Mouse (Mus musculus): ENCODE data around the gene Peli1. TPM values are rescaled to one million over a fixed set of nuclear protein-coding genes. Genes with fewer than 3 reads are reported as not detected.

Peli1 gene
- total and polyA plus RNA-seq, 2 experiments from 2014 or later = 38.1 to 46.5 TPM

DNA sequence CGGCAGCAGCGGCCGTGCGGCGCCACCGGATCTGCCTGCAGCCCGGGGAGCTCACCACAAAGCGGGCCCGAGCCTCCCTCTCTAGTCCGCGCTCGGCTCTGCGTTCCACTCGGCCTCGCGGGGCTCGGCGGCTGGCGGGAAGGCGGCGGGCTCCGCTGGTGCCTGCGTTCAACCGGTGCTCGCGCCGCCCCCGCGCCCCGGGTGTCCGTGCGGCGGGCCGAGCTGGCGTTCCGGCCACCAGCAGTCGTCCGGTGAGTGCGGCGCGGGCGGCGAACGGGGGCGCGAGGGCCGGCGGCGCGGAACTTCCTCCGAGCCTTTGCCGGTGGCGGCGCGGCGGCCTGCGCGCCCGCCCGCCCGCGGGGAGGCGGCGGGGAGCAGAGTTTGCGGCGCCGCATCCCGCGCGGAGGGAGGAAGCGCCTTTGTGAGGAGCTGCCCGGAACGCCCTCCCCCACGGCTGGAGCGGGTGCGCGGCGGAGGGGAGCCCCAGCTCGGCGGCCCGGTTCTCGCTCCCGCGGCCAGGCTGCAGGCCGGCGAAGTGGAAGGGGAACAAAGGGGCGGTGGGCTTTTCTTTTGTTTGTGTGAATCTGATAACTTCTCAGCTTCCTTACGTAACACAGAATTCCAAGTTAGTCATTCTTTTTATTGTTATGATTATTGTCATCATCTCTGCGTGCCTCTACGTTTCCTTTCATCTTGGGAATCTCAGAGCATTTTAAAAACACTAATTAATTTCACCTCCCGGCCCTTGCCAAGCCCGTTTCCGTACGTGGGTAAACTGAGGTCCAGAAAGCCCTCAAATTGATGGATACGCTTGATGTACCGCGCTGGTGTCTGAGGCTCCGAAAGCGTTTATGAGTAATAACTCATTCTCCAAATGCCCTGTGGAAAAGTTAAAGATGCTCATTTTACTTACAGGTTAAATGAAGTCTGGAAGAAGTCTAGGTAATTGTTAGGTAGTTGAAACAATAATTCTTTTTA lies 626 bp downstream of the Peli1 start:
- H3K27ac ChIP-seq = peak overlapping the region; percentile 99
- under 1% methylated on average over 84 of the region's 99 CpGs for WGBS
- no peaks in the 10 kb centered on the region for H3K36me3 ChIP-seq (ENCODE audit: insufficient read depth, low read length)
- DNase-seq (ENCODE audit: low spot score) (peak; percentile 77), ATAC-seq (peak; percentile 43)
- H3K9ac ChIP-seq (replicated peaks; ENCODE audit: low read length) = peak overlapping the region; percentile 96
- peak overlapping the region; percentile 59 for H3K4me2 ChIP-seq (ENCODE audit: low read depth, low read length)
- no peak for TF ChIP-seq CTCF (IDR thresholded peaks at IDR 0.05; ENCODE audit: low read depth)
- peaks cover 6% of the 10 kb centered on the region; the same call in 1 of the 2 replicates for H3K4me1 ChIP-seq (ENCODE audit: insufficient read depth, low read length)
- no peaks in the 10 kb centered on the region for H3K27me3 ChIP-seq (ENCODE audit: insufficient read depth, low read length)
- H3K4me3 ChIP-seq (ENCODE audit: low read length) = peak overlapping the region; percentile 74
- no peaks in the 10 kb centered on the region for H3K9me3 ChIP-seq (ENCODE audit: low read length)

DNA sequence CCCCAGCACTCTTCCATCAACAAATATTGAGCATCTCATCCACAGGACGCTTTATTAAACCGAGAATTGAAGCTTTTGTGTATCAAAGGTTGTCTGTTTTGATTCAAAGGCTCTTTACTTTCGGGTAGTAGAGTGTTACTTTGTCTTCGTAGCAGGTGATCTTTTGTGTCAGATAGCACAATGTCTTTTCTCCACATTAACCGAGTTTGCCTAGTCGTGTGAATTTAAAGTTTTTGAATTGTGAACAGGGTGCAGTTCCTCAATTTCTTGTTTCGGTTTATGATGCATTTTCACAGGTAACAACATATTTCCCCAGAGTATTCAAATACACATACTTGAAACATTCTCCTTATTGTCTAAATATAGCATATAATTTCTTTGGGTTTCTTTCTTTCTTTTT lies 1.5 kb downstream of the Peli1 start:
- Histone ChIP-seq H3K36me3 (ENCODE audit: insufficient read depth, low read length) (no peaks in the 10 kb centered on the region), H3K27me3 (ENCODE audit: insufficient read depth, low read length) (no peaks in the 10 kb centered on the region), H3K4me3 (ENCODE audit: low read length) (peak overlapping the region; percentile 74), H3K4me1 (ENCODE audit: insufficient read depth, low read length) (peaks cover 6% of the 10 kb centered on the region; the same call in 1 of the 2 replicates), H3K9ac (replicated peaks; ENCODE audit: low read length) (peak overlapping the region; percentile 96; the same call in 1 of the 2 replicates), H3K4me2 (ENCODE audit: low read depth, low read length) (peak overlapping the region; percentile 59), H3K9me3 (ENCODE audit: low read length) (no peaks in the 10 kb centered on the region), H3K27ac (no peak overlapping the region)
- 5% methylated on average over 7 of the region's 7 CpGs for WGBS
- ATAC-seq (no peak), DNase-seq (ENCODE audit: low spot score) (no peak)
- no peak for TF ChIP-seq CTCF (IDR thresholded peaks at IDR 0.05; ENCODE audit: low read depth)

DNA sequence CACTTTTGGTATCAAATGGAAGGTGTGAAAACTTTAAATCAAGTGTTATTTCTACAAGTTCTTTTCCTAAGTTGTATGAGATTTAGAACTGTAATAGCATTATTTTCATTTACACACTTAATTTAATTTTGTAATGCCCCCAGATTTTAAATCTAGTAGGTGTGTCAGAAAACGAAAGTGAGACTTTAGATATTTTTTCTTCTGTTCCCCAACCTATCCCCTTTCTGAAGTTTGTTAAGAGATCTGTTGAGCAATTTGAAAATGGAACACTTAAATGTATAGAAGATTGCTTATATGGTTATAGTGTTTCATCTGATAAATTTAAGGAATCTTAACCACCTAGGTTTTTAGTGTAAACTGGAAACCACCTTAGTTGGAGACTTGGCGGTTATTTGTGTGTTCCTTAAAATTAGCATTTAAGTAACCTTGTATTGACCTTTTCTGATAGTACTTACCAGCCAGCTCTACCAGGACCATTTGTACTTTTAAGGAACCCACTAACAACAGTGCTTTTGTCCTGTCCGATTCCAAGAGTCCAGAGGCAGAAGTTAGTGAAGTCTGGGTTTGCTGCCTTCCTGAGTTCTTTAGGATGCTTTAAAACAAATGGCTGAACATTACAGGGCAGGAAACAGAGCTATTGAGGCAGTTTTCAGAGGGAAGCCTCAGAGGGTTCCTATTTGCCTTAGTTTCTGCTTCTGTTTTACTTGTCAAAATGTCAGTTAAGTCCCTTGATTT lies 2.2 kb downstream of the Peli1 start:
- H3K27me3 ChIP-seq (ENCODE audit: insufficient read depth, low read length) = no peaks in the 10 kb centered on the region
- no peak for ATAC-seq
- peak overlapping the region; percentile 30 for H3K4me3 ChIP-seq (ENCODE audit: low read length)
- peak overlapping the region; percentile 59 for H3K4me2 ChIP-seq (ENCODE audit: low read depth, low read length)
- peaks cover 6% of the 10 kb centered on the region; the same call in 1 of the 2 replicates for H3K4me1 ChIP-seq (ENCODE audit: insufficient read depth, low read length)
- H3K9me3 ChIP-seq (ENCODE audit: low read length) = no peaks in the 10 kb centered on the region
- TF ChIP-seq CTCF (IDR thresholded peaks at IDR 0.05; ENCODE audit: low read depth) = no peak
- DNase-seq (ENCODE audit: low spot score) = no peak
- WGBS = 36% methylated on average over 3 of the region's 3 CpGs
- no peak overlapping the region for H3K27ac ChIP-seq
- no peaks in the 10 kb centered on the region for H3K36me3 ChIP-seq (ENCODE audit: insufficient read depth, low read length)
- no peak overlapping the region for H3K9ac ChIP-seq (replicated peaks; ENCODE audit: low read length)

DNA sequence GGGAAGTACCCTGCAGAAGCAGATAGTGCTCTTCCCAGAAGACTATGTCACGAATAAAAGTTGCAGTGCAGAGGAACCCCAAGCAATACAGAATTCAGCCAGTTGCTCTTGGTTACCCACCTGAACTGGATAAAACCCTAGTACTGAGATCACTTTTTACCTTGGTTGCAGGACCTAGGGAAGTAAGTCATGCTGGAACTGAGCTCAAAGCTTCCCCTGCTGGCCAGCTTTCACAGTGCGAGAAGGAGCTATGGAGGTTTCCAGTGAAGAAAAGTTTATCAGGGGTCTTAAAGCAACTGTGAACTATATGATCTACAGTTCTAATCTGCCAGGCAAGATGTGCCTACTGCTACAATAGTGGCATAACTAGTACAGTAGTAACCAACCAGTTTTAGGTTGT lies 5.5 kb downstream of the Peli1 start:
- Histone ChIP-seq H3K4me1 (ENCODE audit: insufficient read depth, low read length) (peaks cover 4% of the 10 kb centered on the region; the same call in 1 of the 2 replicates), H3K4me2 (ENCODE audit: low read depth, low read length) (no peak overlapping the region), H3K9ac (replicated peaks; ENCODE audit: low read length) (no peak overlapping the region), H3K27me3 (ENCODE audit: insufficient read depth, low read length) (no peaks in the 10 kb centered on the region), H3K9me3 (ENCODE audit: low read length) (no peaks in the 10 kb centered on the region), H3K27ac (no peak overlapping the region), H3K4me3 (ENCODE audit: low read length) (no peak overlapping the region), H3K36me3 (ENCODE audit: insufficient read depth, low read length) (no peaks in the 10 kb centered on the region)
- 90% methylated on average over 2 of the region's 2 CpGs for WGBS
- ATAC-seq (no peak), DNase-seq (ENCODE audit: low spot score) (no peak)
- peak; percentile 38 for TF ChIP-seq CTCF (IDR thresholded peaks at IDR 0.05; ENCODE audit: low read depth)

DNA sequence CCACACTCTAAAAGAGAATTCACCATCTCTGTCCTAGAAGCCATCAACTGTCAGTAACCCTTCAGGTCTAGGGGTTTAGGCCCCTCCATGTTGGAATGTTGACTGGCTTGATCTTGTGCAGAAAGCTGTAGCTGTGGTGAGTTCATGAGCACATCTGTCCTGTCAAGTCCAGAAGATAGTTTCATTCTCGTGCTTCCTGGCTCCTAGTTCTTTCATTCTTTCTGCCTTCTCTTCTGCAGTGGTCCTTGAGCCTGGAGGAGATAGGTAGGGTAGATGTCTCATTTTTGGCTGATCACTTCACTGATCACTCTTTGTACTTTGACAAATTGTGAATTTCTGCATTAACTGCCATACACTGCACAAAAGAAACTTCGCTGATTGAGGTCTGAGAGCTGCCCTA lies 7.4 kb downstream of the Peli1 start:
- WGBS = 90% methylated on average over 2 of the region's 2 CpGs
- H3K9ac ChIP-seq (replicated peaks; ENCODE audit: low read length) = no peak overlapping the region
- no peak overlapping the region for H3K4me3 ChIP-seq (ENCODE audit: low read length)
- no peak for TF ChIP-seq CTCF (IDR thresholded peaks at IDR 0.05; ENCODE audit: low read depth)
- no peaks in the 10 kb centered on the region for H3K36me3 ChIP-seq (ENCODE audit: insufficient read depth, low read length)
- H3K27me3 ChIP-seq (ENCODE audit: insufficient read depth, low read length) = no peaks in the 10 kb centered on the region
- no peak overlapping the region for H3K27ac ChIP-seq
- ATAC-seq = no peak
- DNase-seq (ENCODE audit: low spot score) = no peak
- no peaks in the 10 kb centered on the region for H3K9me3 ChIP-seq (ENCODE audit: low read length)
- H3K4me2 ChIP-seq (ENCODE audit: low read depth, low read length) = no peak overlapping the region
- H3K4me1 ChIP-seq (ENCODE audit: insufficient read depth, low read length) = peaks cover 3% of the 10 kb centered on the region; the same call in 1 of the 2 replicates

DNA sequence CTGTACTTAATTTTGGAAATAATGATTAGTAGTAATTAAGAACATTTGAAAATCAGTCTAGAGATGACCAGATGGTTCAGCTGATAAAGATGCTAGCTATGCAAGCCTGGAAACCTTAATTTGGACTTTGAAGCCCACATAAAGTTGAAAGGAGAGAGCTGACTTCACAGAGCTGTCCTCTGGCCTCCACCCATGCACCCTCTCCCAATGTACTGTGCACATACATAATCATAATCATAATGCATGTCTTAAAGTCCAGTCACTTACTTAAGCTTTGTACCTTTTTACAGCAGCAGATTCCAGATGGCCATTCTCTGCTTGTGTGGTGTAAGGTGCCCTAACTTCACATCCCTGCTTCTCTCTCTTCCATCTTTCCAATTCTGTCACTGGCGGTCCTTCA lies 9.6 kb downstream of the Peli1 start:
- Histone ChIP-seq H3K27me3 (ENCODE audit: insufficient read depth, low read length) (no peaks in the 10 kb centered on the region), H3K4me1 (ENCODE audit: insufficient read depth, low read length) (no peaks in the 10 kb centered on the region), H3K9me3 (ENCODE audit: low read length) (no peaks in the 10 kb centered on the region), H3K36me3 (ENCODE audit: insufficient read depth, low read length) (no peaks in the 10 kb centered on the region), H3K9ac (replicated peaks; ENCODE audit: low read length) (no peak overlapping the region), H3K4me2 (ENCODE audit: low read depth, low read length) (no peak overlapping the region), H3K4me3 (ENCODE audit: low read length) (no peak overlapping the region), H3K27ac (no peak overlapping the region)
- ATAC-seq (no peak), DNase-seq (ENCODE audit: low spot score) (no peak)
- no peak for TF ChIP-seq CTCF (IDR thresholded peaks at IDR 0.05; ENCODE audit: low read depth)
- 97% methylated on average over 1 of the region's 1 CpGs for WGBS
